Mouse (Mus musculus) monocyte, adult 2 months (primary cell): ENCODE measurements around the gene Vasp.
A peak's percentile ranks its signal among the peaks of the same experiment; 100 is the strongest.

ENCODE experiments used
- DNase-seq, 2 experiments: peaks; one replicate each; pipeline ENCODE4 v3.0.0; 2022; ENCODE audit warnings: low spot score in 2 of 2, low read depth in 1 of 2

The Vasp gene

DNA sequence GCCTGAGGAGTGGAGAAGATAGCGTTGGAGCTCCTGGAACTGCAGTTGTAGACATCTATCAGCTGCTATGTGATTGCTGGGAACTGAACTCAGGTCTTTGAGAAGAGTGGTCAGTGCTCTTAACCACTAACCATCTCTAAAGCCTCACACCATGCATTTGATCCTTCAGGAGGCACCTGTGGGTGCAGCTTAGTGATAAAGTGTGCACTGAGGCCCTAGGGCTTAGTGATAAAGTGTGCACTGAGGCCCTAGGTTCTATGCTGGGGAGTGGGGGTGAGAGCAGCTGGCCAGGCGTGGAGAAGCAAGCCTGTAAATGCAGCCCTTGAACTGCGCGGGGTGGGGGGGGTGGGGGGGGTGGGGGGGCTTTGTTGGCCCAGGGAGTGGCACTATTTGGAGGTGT, 31.6 kb downstream of the Vasp start:
- no peak for DNase-seq

GRCm38 (mm10) chr7:19239423-19239822, 32.2 kb downstream of the Vasp start:
- peak; percentile 52 to 83 for DNase-seq

GRCm38 (mm10) chr7:19238344-19238743, 33.3 kb downstream of the Vasp start:
- no peak for DNase-seq

DNA sequence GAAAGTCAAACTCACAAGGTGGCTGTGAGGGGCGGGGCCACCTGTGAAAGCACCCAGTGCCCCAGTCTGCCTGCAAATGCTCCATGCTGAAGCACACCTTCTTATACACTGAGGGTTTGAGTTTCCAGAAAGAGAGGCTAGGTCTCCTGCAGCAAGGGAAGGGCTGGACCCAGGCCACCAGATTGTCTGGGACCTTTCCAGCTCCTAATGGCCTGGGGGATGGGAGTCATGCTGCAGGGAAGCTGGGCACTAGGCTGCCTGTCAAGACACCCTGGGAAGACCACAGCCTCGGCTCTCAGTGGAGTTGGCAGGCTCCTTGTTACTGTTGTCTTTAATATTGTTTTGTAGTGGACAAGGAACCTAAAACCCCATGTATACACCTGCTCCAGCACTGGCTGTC, 35.2 kb downstream of the Vasp start:
- DNase-seq: no peak

DNA sequence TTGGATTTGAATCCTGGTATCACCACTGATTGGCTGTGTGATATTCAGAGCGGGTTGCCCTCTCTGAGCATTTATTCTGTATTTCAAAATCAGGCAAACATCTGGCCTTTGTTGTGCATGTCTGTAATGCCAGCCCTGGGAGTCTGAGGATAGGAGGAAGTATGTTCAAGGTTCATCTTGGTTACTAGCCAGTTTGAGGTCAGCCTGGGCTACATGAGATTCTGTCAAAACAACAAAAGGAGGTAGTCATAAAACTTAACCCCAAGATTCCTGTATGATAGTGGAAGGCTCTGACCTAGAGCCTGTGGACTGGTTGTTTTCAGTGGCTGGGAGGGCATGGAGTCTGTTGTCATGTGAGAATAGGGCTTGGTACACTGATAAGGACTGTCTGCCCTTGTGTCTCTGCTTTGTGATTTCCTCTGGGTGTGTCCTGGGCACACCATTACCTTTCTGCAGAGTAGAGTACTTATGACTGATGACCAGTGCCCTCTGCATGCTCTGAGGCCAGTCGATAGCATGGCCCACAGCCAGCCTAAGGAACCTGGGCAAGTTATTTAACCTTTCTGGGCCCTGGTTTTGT, 36.4 kb downstream of the Vasp start:
- DNase-seq: no peak

DNA sequence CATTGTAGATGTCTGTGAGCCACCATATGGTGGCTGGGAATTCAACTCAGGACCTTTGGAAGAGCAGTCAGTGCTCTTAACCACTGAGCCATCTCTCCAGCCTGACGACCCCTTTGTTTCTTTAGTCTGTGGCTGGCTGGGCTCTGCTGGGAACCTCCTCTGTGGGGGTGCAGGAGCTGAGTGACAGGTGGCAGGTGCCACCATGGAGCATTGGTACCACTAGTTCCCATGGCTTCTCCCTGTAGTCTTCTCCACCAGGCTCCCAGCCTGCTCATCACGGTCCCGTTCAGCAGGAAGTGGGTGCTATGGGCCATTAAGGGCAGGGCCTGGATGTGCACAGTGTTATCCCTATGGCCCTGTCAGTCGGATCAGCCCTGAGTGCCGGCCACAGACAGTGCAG, 37.0 kb downstream of the Vasp start:
- no peak for DNase-seq

DNA sequence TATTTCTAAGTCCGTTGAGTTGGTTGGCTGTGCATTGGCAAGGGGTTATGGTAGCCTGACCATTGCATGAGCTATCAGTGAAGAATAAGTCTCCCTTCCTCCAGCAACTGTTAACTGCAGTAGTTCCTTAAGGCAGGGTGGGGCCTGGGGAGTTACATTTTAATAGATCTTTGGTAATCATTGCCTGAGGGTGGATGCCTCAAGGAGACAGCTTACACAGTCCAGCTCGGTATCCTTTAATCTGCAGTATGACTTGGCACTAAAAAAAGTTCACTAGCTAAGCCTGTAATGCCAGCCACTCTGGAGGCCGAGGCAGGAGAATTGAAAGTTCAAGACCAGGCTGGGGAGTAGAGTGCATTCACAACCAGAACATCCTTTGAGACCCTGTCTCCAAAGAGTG, 39.8 kb downstream of the Vasp start:
- DNase-seq: no peak

- DNase-seq: no peak
Measured at GRCm38 (mm10) chr7:19230899-19231298, 40.7 kb downstream of the Vasp start.

DNA sequence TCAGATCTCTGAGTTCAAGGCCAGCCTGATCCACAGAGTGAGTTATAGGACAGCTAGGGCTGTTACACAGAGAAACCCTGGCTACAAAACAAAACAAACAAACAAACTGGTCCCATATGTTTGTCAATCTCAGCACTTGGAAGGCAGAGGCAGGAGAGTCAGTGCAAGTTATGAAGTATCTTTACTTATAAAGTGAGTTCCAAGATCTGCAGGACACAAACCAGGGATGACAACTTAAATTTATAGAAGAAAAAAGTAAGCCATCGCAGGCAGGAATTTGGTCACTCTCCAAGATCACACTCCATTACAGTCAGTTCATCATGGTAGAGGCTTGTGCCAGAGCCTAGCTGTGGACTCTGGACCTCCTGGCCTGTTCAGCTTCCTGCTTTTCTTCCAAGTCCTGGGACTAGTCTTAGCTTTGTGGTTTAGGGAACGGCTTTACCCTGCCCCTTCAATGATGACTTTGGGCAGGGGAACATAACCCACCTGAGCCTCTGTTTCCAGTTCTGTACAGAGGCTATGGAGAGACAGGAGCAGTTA, 41.5 kb downstream of the Vasp start:
- no peak for DNase-seq

DNA sequence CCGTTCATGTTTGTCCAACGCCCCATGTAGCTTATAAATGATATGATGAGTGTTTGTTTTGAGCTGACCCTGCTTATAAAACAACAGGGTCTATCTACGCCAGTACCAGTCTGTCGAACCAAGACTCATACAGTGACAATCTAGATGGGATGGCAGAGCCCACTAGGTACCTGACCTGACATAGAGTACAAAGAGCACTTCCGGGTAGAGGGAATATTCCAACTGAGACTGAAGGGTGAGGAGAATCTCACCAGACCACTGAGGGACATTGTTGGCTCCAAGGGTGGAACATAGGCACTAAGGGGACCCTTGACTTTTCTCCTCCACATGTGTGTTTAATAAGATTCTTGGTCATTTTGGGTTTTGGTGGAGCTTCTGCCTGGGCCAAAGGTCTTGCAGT, 42.2 kb downstream of the Vasp start:
- DNase-seq: no peak

- no peak for DNase-seq
Measured at GRCm38 (mm10) chr7:19228793-19229148, 42.8 kb downstream of the Vasp start.

- peak; percentile 98 to 99 for DNase-seq
Measured at GRCm38 (mm10) chr7:19227883-19228792, 43.5 kb downstream of the Vasp start, which contains the start of gene Opa3. Opa3 (plus strand) TSS chr7:19228334.

DNA sequence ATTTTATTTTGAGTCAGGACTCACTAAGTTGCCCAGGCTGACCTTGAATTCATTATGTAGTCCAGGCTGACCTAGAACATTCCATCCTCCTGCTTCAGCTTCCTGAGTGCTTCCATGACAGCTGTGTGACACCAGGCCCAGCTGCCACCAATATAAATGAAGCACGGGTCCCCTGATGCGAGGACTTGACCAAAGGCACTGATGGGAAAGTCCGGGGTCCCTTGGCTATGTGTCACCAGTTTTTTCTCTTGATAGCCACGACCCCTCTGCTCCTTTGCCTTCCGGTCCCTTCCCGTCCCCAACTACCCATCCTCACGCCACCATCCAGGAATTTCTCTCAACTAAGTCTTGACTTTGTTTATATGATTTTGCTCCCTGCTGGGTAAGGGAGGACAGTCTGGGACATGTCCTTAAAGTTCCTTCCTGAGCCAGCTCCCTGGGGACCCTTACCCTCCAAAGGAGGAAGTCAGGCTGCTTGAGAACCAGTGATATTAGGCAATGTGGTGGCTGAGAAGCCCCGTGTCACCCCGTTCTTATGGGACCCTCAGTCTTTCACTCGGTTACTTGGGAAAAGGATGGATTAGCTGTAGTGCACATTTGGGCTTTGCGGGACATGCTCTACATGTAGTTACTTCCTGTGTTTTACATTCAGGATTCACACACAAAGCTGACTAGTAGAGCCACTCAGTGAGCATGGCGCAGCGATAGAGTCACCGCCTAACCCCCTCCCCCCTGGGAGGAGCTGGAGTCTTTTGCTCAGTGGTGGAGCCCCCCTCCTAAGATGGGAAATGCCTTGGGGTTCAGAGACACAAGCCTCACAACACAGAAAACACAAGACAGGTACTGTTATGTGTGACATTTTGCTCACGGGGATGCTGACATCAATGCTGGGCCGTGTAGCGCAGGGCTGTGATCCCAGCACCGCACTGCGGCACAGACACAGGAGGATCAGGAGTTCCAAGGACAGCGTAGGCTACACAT, 44.5 kb downstream of the Vasp start:
- DNase-seq: peak in 1 of 2 experiments; percentile 17

DNA sequence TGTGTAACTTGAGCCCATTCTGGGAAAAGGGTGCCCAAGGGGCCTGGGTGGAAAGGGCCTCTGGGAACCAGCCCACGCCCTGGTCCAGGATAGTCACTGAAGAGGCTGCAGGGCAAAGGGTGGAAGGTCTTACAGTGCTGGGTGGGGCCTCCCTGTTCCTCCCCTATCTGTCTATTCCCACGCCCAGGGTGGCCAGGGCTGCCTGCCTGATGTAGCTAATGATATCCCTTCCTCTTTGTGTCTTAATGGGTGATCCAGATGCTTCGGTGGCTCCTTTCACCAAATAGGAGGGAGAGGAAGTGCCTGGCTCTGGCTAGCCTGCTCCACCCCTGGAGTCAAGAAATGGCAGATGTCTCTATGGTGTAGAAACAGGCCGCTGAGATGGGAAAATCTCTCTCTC, 46.7 kb downstream of the Vasp start:
- DNase-seq: peak in 1 of 2 experiments; percentile 24

DNA sequence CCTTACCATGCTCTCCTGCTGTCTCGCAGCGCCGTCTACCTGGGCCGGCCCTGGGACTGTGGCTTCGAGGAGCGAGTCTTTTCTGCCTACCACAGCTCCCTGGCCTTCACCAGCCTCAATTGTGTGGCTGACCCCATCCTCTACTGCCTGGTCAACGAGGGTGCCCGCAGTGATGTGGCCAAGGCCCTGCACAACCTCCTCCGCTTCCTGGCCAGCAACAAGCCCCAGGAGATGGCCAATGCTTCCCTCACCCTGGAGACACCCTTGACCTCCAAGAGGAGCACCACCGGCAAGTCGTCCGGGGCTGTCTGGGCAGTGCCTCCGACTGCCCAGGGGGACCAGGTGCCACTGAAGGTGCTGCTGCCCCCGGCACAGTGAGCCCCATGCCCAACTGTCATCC, 48.7 kb downstream of the Vasp start:
- no peak for DNase-seq

- DNase-seq: no peak
Measured at GRCm38 (mm10) chr7:19222189-19222588, 49.4 kb downstream of the Vasp start.

GRCm38 (mm10) chr7:19220061-19220460, 51.6 kb downstream of the Vasp start:
- DNase-seq: no peak

DNA sequence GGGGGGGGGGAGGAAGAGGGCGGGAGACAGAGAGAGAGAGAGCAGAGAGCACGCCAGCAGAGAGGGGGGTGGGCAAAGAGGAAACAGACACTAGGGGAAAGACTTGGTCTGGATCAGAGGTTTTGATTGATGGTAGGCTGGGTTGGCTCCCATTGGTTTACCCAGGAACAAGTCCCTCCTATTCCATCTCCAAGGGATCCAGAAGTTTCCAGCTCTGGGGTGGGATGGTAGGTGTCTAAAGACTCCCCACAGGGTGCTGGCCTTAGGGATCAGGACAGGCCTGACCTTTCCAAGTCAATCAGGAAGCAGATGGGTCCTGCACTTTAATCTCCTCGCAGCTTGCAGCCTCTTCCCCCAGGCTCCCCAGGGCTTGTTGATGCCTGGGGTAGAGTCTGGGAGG, 53.7 kb downstream of the Vasp start:
- no peak for DNase-seq

DNA sequence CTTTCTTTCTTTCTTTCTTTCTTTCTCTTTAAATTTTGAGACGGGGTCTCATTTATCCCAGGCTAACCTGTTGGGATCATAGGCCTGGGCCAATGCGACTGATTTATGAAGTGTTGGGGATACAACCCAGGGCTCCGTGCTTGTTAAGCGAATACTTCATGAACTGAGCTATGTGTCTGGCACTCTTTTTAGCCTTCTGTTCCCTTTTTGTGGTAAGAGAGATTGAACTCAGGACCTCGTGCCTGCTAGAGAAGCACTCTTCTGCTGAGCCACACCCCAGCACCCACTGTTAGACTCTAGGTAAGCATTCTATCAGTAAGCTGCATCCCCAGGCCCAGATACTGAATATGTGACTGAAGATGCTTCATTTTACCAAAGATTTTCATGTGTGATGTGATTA, 54.1 kb downstream of the Vasp start:
- DNase-seq: no peak

DNA sequence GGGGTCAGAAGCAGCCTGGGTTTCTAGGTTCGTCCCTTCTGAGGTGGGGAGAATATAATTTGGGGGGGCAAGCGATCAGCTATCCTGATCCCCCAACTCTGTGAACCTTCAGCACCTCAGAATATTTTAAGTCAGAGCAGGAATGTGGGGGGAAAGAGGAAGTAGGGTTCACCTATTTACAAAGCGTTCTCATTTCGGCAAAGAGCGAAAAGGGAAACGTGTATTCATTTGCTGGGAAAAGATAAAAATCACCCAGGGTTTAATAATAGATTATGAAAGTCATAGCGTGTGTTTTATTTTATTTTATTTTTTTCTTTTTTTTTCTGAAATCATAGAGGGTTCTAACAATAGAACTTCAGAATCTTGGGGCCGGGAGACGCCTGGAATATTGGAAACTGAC, 56.7 kb downstream of the Vasp start:
- DNase-seq: no peak

- DNase-seq: no peak
Measured at GRCm38 (mm10) chr7:19214369-19214768, 57.2 kb downstream of the Vasp start.
